Mouse (Mus musculus): ENCODE data around the gene Rer1. TPM values are rescaled to one million over a fixed set of nuclear protein-coding genes. Genes with fewer than 3 reads are reported as not detected.

The Rer1 gene
- total RNA-seq (2014; rRNA removed; ENCODE audit: low replicate concordance) = 96.1 and 126 TPM in 2 replicates
- polyA plus RNA-seq (2015; fragmentation: Nextera tagmentation; extraction: Ambion mirVana) = 116 and 123 TPM in 2 replicates

GRCm38 (mm10) chr4:155086108-155087024, at the start of gene Rer1, which contains the start of gene Morn1:
Rer1 (minus strand) TSS chr4:155086382.
Morn1 (plus strand) TSS chr4:155086577.
- peak; percentile 99 for ATAC-seq (ENCODE audit: insufficient read depth, low read depth)
- H3K4me3 ChIP-seq (ENCODE audit: low read depth, low read length) = peak within 1 kb of the TSS; percentile 96
- H3K27ac ChIP-seq (ENCODE audit: low read depth) = peak within 1 kb of the TSS; percentile 95
- WGBS = under 1% methylated on average over 84 of the region's 85 CpGs
- no peaks in the 10 kb centered on the region for H3K9me3 ChIP-seq (replicated peaks; ENCODE audit: control insufficient read depth, low read length)
- H3K9ac ChIP-seq (replicated peaks; ENCODE audit: low read depth, low read length) = peak within 1 kb of the TSS; percentile 95
- H3K4me2 ChIP-seq (ENCODE audit: low read depth, low read length) = peak within 1 kb of the TSS; percentile 92
- peaks cover 23% of the 10 kb centered on the region for H3K4me1 ChIP-seq (ENCODE audit: control insufficient read depth, insufficient read depth)
- peaks cover 10% of the 10 kb centered on the region for H3K36me3 ChIP-seq (replicated peaks; ENCODE audit: control insufficient read depth, insufficient read depth, low read length)
- DNase-seq (ENCODE audit: low spot score) = peak; percentile 99
- 0 out of 2 replicates have a peak, but pooled peaks have one; percentile 56 for TF ChIP-seq EP300 (IDR thresholded peaks at IDR 0.05; ENCODE audit: low read depth)
- no peak for TF ChIP-seq CTCF (IDR thresholded peaks at IDR 0.05; ENCODE audit: low read depth)
- no peaks in the 10 kb centered on the region for H3K27me3 ChIP-seq (ENCODE audit: control insufficient read depth, insufficient read depth, low read length)

GRCm38 (mm10) chr4:155134686-155135172, 48.5 kb upstream of the Rer1 start:
- no peaks in the 10 kb centered on the region for H3K36me3 ChIP-seq (replicated peaks; ENCODE audit: control insufficient read depth, insufficient read depth, low read length)
- 84% methylated on average over 7 of the region's 7 CpGs for WGBS
- no peak for DNase-seq (ENCODE audit: low spot score)
- TF ChIP-seq EP300 (IDR thresholded peaks at IDR 0.05; ENCODE audit: low read depth) = no peak
- TF ChIP-seq CTCF (IDR thresholded peaks at IDR 0.05; ENCODE audit: low read depth) = no peak
- no peak overlapping the region for H3K9ac ChIP-seq (replicated peaks; ENCODE audit: low read depth, low read length)
- H3K4me1 ChIP-seq (ENCODE audit: control insufficient read depth, insufficient read depth) = peaks cover 35% of the 10 kb centered on the region
- no peaks in the 10 kb centered on the region for H3K27me3 ChIP-seq (ENCODE audit: control insufficient read depth, insufficient read depth, low read length)
- no peak overlapping the region for H3K4me3 ChIP-seq (ENCODE audit: low read depth, low read length)
- H3K9me3 ChIP-seq (replicated peaks; ENCODE audit: control insufficient read depth, low read length) = no peaks in the 10 kb centered on the region
- H3K27ac ChIP-seq (ENCODE audit: low read depth) = peak overlapping the region; percentile 79
- H3K4me2 ChIP-seq (ENCODE audit: low read depth, low read length) = no peak overlapping the region
- ATAC-seq (ENCODE audit: insufficient read depth, low read depth) = no peak

GRCm38 (mm10) chr4:155133658-155134417, 47.7 kb upstream of the Rer1 start:
- 16% methylated on average over 20 of the region's 20 CpGs for WGBS
- H3K36me3 ChIP-seq (replicated peaks; ENCODE audit: control insufficient read depth, insufficient read depth, low read length) = no peaks in the 10 kb centered on the region
- H3K9ac ChIP-seq (replicated peaks; ENCODE audit: low read depth, low read length) = 0 out of 2 replicates have a peak overlapping the region, but pooled peaks have one; percentile 4
- H3K4me3 ChIP-seq (ENCODE audit: low read depth, low read length) = no peak overlapping the region
- 0 out of 2 replicates have a peak, but pooled peaks have one; percentile 18 for TF ChIP-seq EP300 (IDR thresholded peaks at IDR 0.05; ENCODE audit: low read depth)
- no peak for TF ChIP-seq CTCF (IDR thresholded peaks at IDR 0.05; ENCODE audit: low read depth)
- DNase-seq (ENCODE audit: low spot score) (peak; percentile 50), ATAC-seq (ENCODE audit: insufficient read depth, low read depth) (peak; percentile 21; the same call in 1 of the 2 replicates)
- no peaks in the 10 kb centered on the region for H3K9me3 ChIP-seq (replicated peaks; ENCODE audit: control insufficient read depth, low read length)
- peak overlapping the region; percentile 79 for H3K27ac ChIP-seq (ENCODE audit: low read depth)
- no peaks in the 10 kb centered on the region for H3K27me3 ChIP-seq (ENCODE audit: control insufficient read depth, insufficient read depth, low read length)
- peaks cover 43% of the 10 kb centered on the region for H3K4me1 ChIP-seq (ENCODE audit: control insufficient read depth, insufficient read depth)
- no peak overlapping the region for H3K4me2 ChIP-seq (ENCODE audit: low read depth, low read length)

- Histone ChIP-seq H3K27me3 (ENCODE audit: control insufficient read depth, insufficient read depth, low read length) (no peaks in the 10 kb centered on the region), H3K4me1 (ENCODE audit: control insufficient read depth, insufficient read depth) (peaks cover 44% of the 10 kb centered on the region), H3K9me3 (replicated peaks; ENCODE audit: control insufficient read depth, low read length) (no peaks in the 10 kb centered on the region), H3K36me3 (replicated peaks; ENCODE audit: control insufficient read depth, insufficient read depth, low read length) (no peaks in the 10 kb centered on the region), H3K9ac (replicated peaks; ENCODE audit: low read depth, low read length) (0 out of 2 replicates have a peak overlapping the region, but pooled peaks have one; percentile 4), H3K4me2 (ENCODE audit: low read depth, low read length) (no peak overlapping the region), H3K27ac (ENCODE audit: low read depth) (peak overlapping the region; percentile 79), H3K4me3 (ENCODE audit: low read depth, low read length) (no peak overlapping the region)
- no peak for ATAC-seq (ENCODE audit: insufficient read depth, low read depth)
- no peak for DNase-seq (ENCODE audit: low spot score)
- WGBS = 23% methylated on average over 3 of the region's 3 CpGs
- TF ChIP-seq EP300 (IDR thresholded peaks at IDR 0.05; ENCODE audit: low read depth) (no peak), CTCF (IDR thresholded peaks at IDR 0.05; ENCODE audit: low read depth) (no peak)
Observed at GRCm38 (mm10) chr4:155133188-155133587, 47.0 kb upstream of the Rer1 start.

GRCm38 (mm10) chr4:155130616-155131015, 44.4 kb upstream of the Rer1 start:
- Histone ChIP-seq H3K9ac (replicated peaks; ENCODE audit: low read depth, low read length) (0 out of 2 replicates have a peak overlapping the region, but pooled peaks have one; percentile 10), H3K4me2 (ENCODE audit: low read depth, low read length) (no peak overlapping the region), H3K4me1 (ENCODE audit: control insufficient read depth, insufficient read depth) (peaks cover 42% of the 10 kb centered on the region), H3K36me3 (replicated peaks; ENCODE audit: control insufficient read depth, insufficient read depth, low read length) (no peaks in the 10 kb centered on the region), H3K27me3 (ENCODE audit: control insufficient read depth, insufficient read depth, low read length) (no peaks in the 10 kb centered on the region), H3K4me3 (ENCODE audit: low read depth, low read length) (no peak overlapping the region), H3K9me3 (replicated peaks; ENCODE audit: control insufficient read depth, low read length) (no peaks in the 10 kb centered on the region), H3K27ac (ENCODE audit: low read depth) (peak overlapping the region; percentile 88)
- no peak for ATAC-seq (ENCODE audit: insufficient read depth, low read depth)
- WGBS = 48% methylated on average over 7 of the region's 7 CpGs
- TF ChIP-seq CTCF (IDR thresholded peaks at IDR 0.05; ENCODE audit: low read depth) = no peak
- no peak for TF ChIP-seq EP300 (IDR thresholded peaks at IDR 0.05; ENCODE audit: low read depth)
- no peak for DNase-seq (ENCODE audit: low spot score)

All from heart, postnatal 0 days (tissue).